Mouse (Mus musculus) testis, postnatal 10 days (tissue): ENCODE measurements around the gene Nsmce4a.
"Not testable (repeated sequence)": the region's sequence is repeated elsewhere in the genome, so short reads cannot be mapped to it uniquely, and the experiment has no call there.

Source experiments
- DNase-seq: peaks from one replicate; pipeline ENCODE4 v3.0.0; 2021; ENCODE audit warnings: low spot score

The Nsmce4a gene

DNA sequence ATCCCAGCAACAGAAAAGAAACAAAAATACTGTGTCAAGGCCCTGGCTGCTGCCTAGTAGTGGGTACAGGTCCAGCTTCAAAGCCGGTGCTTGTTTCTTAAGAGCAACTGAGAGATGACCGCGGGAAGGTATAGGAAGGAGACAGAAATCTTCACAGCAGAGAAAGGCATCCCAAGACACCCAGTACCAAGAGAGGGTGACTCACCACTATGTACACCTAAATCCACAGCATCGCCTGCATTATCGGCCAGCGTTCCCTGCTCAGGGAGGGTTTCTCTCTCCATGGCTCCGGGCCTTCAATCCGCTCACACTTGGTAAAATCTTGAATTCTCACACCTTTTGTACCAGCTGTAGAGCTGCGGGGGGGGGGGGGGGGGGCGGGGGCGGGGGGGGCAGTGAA, at the start of gene Nsmce4a:
Gene Nsmce4a, minus strand, starts transcription at position 298 of the 400 bp plus-strand sequence.
- DNase-seq: no peak

DNA sequence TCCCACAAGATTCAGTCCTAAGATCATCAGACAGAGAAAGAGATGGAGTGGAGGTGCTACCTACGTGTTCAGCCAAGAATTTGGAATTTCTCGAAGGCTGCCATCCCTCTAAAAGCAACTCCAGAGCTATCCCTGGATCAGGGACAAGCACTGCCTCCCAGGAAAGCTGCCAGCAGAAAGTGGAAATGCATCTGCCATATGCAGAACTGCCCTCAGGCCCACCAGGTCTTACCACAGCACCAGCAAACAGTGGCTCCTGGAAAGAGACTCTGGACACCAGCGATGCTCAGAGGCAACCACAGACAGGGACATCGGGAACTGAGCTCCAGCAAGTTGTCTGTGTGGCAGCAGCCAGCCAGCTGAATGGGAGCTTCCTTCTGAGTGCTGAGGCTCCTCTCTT, 49.4 kb upstream of the Nsmce4a start:
- no peak for DNase-seq

DNA sequence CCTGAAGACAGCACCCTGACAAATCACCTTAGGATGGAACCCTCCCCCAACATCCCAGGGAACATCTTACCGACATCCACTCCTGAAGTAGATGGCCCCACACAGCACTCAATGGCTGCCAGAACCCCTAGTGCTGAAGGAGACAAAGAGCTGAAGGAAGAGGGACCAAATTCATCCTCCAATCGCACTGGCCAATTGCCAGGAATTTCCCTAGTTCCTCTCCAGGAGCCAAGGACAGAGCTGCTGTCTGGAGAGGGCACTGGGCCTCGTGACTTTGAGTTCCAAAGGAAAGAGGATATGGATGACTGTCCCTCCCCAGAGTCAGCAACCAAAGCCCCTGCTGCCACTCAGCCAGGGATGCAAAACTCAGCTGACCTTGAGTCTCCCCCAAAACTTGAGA, 49.0 kb upstream of the Nsmce4a start:
- DNase-seq: peak; percentile 59

DNA sequence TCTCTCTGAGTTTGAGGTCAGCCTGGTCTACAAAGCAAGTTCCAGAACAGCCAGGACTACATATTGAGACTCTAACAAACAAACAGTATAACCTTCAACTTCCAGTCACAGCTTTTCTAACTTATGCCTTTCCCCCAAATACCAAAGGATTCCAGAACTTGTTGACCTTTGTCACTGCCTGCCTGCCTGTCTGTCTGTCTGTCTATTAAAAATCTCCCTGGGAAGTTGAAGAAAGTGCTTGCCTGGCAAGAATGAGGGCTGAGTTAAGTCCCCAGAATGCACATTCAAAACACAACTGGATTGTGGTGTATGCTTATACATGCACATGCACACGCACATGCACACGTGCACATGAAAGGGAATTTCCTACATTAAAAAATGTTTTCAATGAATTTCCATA, 48.1 kb upstream of the Nsmce4a start:
- no peak for DNase-seq

DNA sequence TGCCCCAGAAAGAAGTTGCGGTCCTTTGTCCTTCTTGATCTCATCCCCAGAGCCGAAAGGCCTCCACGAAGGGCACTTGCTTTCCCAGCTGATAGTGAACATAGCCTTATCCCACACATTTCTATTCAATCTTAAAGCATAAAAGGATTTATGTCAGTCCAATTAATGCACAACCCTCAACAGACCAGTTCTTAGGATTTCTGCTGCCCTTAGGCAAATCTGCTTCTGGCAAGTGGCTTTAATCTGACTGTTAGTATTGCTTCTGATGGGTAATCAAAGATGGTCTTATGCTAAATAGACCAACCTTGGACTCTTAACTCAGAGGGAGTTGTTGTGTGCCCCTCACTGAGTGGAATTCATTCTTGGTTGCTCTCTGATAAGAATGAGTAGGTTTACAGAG, 44.7 kb upstream of the Nsmce4a start:
- DNase-seq: no peak

DNA sequence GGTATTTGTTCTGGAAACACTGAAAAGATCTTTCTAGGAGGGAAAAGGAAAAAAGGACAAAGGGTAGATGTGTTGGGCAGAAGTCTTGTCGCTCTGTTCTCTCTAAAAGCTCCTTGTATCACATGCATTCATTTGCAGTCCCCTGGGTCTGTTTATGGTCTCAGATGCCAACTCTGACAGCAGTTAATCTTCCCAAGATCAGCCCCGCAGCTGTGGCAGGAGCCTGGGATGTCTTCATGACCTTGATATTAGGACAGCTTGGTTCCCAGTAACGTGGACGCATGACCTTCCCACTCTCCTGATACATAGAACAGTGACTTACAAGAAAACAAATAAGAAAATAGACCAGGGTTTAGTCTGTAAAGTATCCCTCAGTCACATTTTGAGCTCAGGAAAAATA, 41.1 kb upstream of the Nsmce4a start:
- no peak for DNase-seq

DNA sequence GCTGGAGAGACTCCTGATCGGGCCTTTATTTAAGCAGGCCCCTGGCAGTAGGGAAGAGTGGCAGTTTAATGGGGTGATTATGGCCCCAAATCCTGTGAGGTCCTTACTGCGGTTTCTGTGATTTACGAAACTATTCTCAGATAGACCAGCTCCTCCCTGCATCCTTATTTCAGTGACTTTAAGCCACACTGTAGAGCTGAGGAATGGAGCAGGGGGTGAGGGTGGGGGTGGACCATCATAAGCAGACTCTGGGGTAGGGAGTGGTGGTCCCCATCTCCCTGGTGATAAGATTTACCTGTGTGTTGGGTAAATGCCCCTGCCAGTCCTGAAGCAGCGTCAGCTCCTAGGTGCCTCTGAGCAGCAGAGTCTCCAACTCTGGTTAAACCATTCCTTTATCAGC, 34.0 kb upstream of the Nsmce4a start:
- no peak for DNase-seq

DNA sequence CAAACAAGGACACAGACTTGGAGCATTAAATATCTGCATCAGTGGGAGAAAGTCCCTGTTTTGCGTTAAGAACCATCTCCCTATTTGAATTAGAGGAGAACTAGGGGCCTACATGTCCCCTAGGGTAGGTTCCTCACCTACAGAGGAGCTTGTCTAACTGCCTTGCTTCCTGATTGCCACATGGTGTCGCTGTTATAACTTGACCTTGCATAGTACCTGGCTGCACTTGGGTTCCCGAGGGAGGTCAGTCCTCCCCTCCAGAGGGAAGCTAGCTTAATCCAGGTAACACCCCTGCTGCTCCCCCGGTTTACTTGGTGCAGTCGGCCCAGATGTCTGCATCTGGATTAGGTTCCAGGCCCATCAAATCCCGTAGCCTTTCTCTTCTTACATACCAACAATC, 32.2 kb upstream of the Nsmce4a start:
- DNase-seq: no peak

DNA sequence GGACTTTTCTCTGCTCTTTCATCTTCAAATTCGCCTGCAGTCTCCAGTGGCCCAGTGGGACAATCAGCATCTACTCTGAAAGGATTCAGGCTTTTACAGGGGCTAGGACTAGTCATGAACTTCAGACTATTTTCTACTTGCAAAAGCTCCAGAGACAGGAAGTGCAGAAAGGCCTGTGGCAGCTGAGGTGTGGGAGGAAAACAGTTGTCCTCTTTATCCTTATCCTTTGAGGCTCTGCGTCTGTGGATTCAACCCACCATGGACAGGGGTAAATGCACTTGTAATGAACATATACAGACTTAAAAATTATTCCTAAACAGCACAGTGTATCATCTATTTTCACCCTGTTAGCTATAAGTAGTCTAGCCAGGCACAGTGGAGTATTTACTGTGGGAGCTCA, 31.5 kb upstream of the Nsmce4a start:
- DNase-seq: no peak

DNA sequence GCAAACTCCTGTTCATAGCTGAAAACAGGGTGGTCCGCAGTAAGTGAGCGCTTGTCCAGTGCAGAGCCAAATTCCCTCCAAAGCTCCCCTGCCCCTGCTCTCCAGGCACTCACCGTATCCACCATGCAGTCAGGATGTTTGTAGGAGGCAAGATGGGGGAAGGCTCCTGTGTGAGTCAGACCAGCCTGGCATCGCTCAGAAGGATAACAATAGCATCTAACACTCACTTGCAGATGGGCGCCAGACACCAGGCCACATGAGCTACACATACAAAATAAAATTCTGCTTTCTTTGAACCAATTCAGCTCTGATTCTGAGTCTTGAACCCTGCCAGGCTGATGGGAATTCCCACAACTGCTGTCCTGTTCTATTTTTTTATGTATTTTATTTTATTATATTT, 30.6 kb upstream of the Nsmce4a start:
- DNase-seq: no peak

DNA sequence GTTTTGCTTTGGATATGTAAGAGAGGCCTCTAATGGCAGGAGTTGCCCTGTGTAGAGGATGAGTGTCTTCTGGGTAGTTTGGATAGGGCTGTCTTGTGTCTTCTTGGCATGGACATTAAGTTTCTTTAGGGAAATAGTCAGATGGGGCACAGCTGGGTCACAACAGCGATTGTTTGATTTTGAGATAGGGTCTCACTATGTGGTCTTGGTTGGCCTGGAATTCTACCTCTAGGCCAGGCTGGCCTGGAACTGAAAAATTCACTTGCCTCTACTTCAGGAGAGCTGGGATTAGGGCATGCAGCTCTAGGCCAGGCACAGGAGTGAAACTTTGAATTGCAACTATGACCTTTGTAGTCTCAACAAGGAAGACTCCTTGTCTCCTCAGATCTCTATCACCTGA, 29.9 kb upstream of the Nsmce4a start:
- DNase-seq: no peak

DNA sequence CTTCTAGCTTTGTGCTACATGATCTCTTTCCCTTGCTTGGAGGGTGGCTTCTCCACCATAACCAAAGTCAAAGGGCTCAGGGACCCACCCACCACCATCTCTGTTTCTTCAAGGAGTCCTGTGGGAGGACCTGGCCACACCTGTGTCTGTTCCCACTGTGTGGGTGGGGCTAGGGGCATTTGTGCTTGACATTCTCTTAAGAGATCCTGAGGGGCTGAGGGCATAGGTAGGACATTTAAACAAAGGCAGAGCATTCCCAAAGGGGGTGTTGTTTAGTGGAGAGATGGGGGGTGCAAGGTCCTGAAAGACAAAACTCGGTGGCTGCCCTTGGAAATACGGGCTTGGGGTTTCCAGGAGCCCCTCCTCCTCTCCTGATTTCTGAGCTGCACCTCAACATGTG, 27.6 kb upstream of the Nsmce4a start:
- no peak for DNase-seq

DNA sequence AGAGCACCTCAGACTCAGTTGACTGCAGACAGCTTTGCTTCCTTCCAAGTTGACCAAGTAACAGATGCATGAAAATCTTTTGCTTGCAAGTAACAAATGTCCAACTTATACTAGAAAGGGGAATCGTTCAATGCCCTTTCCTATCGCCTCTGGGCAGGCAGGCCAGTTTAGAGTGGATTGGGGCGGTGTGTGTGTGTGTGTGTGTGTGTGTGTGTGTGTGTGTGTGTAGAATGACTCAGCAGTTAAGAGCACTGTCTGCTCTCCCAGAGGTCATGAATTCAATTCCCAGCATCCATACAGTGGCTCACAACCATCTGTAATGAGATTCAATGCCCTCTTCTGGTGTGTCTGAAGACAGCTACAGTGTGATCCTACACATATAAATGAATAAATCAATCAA, 27.2 kb upstream of the Nsmce4a start:
- no peak for DNase-seq

DNA sequence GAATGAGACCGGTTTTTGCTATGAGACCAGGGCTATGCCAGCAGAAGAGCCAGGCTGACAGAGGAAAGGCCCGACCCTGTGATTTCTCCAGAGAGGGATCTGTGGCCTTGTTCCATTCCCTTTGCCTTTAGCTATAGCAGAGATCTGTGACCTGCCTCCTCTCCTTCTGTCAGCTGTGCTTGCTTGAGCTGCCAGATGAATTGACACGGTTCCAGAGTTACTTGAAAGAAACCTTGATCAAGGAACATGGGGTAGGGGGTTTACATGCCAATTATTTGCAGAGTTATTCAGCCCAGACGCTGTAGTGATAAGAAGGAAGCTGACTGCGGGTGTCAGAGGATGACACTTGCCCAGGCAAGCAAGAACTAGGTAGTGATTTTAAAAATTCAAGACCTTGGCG, 24.6 kb upstream of the Nsmce4a start:
- no peak for DNase-seq

DNA sequence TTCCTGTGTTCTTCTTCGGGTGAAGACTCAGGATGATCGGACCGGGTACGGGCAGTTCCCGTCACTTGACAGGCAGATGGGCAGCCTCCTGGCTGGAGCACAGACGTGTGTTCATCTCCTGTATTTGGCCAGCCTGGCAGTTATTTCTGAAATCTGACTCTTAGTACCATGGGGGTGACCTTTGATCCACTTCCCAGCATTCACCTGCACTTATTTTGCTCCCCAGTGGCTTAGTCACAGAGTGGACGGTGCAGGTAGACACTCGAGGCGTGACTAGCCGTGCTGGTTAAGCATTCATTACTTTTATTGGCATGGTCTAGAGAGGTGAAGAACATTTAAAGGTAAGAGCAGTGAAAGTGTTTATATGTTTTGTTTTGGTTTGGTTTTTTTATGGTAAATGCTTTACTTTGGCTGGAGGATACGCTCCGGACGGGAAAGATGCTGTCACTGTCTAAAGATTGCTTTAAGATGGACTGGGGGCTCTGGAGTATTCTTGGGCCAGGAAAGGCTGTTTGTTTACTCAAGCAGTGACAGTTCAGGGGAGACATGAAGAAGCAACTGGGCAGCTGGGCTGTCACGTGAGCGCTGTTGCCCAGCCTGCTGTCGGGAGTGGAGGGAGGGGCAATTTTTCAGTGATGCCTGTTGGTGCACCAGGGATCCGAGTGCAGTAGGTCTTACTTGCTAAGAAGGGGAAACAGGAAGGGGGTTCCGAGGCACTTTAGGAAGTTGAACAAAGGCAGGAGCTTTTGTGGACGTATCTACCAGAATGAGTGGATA, 23.3 kb upstream of the Nsmce4a start:
- not testable (repeated sequence) for DNase-seq

DNA sequence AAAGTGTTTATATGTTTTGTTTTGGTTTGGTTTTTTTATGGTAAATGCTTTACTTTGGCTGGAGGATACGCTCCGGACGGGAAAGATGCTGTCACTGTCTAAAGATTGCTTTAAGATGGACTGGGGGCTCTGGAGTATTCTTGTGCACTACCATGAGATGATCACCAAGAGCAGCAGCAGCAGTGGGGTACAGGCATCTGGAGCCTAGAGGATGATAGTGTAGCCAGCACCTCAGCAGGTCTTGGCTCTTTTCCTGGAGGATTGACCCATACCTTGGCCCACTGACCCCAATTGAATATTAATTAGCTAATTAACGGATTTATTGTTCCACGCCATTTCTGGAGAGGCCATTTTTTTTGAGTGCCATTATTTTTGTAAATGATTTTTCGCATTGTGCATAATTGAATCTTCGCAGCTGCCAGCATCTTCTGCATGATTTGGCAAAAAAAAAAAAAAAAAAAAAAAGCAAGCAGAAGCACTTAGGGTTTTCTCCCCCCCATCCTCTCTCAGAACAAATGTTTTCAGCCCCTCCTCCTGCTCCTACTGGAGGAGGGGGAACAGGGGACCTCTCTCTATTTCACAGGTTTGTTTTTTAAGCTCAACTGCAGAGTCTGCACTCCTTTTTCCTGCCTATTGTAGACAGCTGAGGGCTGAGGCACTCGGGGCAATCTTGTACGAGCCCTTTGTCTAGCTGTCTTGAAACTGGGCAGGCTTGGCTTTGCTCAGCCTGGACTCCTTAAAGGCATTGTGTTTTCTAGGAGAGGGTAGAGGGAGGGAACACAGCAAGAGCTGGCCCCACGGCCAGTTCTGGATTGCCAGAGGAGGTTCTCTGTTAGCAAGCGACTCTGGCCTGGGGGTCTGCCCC, 20.7 kb upstream of the Nsmce4a start:
- DNase-seq: not testable (repeated sequence)

DNA sequence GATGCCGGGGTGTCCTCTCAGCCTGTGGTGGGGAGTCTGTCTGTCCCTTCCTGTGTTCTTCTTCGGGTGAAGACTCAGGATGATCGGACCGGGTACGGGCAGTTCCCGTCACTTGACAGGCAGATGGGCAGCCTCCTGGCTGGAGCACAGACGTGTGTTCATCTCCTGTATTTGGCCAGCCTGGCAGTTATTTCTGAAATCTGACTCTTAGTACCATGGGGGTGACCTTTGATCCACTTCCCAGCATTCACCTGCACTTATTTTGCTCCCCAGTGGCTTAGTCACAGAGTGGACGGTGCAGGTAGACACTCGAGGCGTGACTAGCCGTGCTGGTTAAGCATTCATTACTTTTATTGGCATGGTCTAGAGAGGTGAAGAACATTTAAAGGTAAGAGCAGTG, 20.1 kb upstream of the Nsmce4a start:
- not testable (repeated sequence) for DNase-seq

DNA sequence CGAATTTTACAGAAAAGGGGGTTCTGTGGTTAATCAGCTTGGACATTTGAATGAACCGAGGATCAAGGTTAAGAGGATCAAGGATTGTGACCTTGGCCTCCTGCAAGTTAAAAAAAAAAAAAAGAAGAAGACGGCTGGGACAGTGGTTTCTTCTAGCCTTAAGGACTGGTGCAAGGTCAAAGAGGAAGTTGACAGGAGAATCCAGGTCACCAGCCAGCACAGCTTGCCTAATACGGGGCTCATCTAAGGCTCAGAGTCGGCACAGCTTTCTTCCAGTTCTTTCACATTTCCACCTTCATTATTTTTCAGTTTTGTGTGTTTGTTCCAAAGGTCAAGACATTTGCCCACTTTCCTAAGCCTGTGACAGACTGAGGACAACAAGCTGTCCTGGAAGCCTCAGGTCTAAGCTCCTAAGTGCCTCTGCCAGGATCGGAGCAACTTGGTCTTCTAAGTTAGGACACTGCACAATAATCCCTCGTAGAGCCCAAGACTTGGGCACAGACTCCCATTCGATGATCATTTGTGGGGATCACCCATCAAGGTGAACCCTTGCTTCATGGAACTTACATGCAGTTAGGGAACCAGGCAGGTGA, 18.0 kb upstream of the Nsmce4a start:
- DNase-seq: no peak

DNA sequence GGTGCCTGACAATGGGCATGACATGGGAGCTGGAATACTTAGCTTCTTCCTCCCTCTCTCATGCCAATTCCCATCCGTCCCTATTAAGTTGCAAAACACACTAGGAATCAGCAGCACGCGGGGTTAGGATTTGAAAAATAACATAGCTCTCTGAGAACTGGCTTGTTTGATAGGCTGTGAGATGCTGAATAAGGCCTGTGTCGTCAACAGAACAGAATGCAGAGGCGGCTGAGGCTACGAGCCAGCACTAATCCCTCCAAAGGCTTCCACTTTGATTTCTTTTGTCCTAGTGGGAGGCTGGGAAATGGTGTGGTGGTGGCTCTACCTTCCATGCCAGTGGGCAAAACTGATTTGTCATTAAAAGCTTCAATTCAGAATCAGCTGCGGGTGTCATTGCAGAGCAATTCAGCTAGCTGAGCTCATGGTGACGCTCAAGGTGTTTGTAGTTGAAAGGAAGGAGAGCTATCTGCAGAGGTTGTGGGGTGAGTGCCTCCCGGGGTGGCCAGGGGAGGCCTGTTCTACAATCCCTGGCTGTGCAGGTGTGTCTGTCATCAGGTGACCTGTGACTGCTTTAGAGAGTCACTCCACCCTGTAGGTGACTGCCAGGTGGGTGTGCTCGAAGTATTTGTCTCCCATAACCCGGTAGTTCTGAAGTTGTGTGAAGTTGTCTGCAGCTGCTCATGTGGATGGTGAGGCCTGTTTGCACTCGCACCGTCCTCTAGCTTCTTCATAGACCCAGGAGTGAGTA, 17.3 kb upstream of the Nsmce4a start:
- DNase-seq: no peak

DNA sequence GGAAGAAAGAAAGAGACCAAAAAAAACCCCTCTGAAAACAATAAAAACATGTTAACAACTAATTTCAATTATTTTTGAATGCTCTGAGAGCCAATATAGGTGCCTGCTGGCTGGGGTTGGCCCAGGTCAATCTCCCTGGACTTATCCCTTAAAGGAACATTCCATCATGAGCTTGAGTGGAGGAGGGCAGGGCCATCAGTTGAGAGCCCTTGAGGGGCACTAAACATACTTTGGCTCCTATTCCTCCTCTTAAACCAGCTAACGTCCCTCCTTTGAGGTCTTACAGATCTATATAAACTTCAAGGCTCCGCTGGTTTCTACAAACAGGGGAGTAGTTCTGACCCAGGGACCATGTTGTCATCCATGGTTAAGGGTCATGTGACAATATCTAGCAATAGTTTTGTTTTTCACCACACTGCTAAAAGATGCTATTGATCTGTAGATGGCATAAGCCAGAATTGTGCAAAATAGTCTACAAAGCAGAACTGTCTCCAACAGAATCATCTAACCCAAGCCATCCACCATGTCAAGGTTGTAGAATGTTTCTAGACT, 13.7 kb upstream of the Nsmce4a start:
- no peak for DNase-seq

DNA sequence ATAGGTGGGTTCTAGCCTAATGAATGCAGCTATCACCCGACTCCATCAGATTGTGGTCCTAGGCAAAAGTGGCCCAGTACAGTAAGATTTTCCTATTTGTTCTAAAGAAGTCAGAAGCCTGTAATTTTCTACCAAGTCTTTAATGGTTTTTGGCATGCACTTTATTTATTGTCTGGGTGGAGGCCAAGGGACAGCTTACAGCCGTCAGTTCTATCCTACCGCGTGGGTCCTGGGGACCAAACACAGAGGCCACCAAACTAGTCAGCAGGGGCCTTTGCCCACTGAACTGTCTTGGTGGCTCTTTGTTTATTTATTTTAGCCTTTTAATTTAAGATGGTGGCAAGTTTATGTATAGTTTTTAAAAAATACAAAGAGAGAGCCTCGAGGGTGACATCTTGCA, 5.7 kb upstream of the Nsmce4a start:
- no peak for DNase-seq

DNA sequence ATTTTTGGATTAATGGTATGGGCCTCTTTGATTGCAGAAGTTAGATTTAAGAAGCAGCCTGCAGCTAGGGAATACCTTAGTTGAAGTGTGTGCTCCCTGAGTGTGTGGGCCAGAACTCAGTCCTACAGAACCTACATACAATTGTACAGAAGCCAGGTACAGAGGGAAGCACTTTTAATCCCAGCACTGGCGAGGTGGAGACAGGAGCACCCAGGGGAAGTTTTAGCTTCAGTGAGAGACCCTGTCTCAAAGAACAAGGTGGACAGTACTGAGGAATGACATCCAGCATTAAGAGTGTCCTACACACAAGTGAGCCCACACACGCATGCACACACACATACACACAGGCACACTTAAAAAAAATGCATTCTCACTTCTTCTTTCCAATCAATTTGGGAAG, 5.1 kb upstream of the Nsmce4a start:
- no peak for DNase-seq
